Mouse (Mus musculus) right cerebral cortex, postnatal 4 days (tissue): ENCODE data around the gene Ccdc33.

Experiments used
- DNase-seq: peaks from one replicate; pipeline ENCODE4 v3.0.0-alpha.2; 2022

Ccdc33 gene

GRCm38 (mm10) chr9:58087277-58087998 lies 31.2 kb downstream of the Ccdc33 start:
- DNase-seq = no peak

GRCm38 (mm10) chr9:58086861-58087260 lies 31.8 kb downstream of the Ccdc33 start:
- DNase-seq = no peak

- no peak for DNase-seq
These were observed 32.4 kb downstream of the Ccdc33 start for GRCm38 (mm10) chr9:58086203-58086602.

GRCm38 (mm10) chr9:58085074-58085473 lies 33.5 kb downstream of the Ccdc33 start:
- peak; percentile 43 for DNase-seq

- no peak for DNase-seq
These were observed 34.0 kb downstream of the Ccdc33 start for GRCm38 (mm10) chr9:58084586-58084985.

GRCm38 (mm10) chr9:58074561-58074960 lies 44.1 kb downstream of the Ccdc33 start:
- no peak for DNase-seq

GRCm38 (mm10) chr9:58067546-58067945 lies 51.1 kb downstream of the Ccdc33 start:
- no peak for DNase-seq

GRCm38 (mm10) chr9:58066731-58067095 lies 51.9 kb downstream of the Ccdc33 start:
- DNase-seq = peak; percentile 63

GRCm38 (mm10) chr9:58065977-58066730 lies 52.5 kb downstream of the Ccdc33 start:
- DNase-seq = no peak

GRCm38 (mm10) chr9:58065532-58065931 lies 53.1 kb downstream of the Ccdc33 start:
- DNase-seq = no peak

GRCm38 (mm10) chr9:58063531-58063930 lies 55.1 kb downstream of the Ccdc33 start, which contains the start of gene Stra6:
Stra6 (plus strand) TSS chr9:58063788.
- DNase-seq = no peak

GRCm38 (mm10) chr9:58060677-58061667 lies 57.7 kb downstream of the Ccdc33 start:
- DNase-seq = peak; percentile 47

- no peak for DNase-seq
These were observed 58.7 kb downstream of the Ccdc33 start for GRCm38 (mm10) chr9:58059920-58060319.

- no peak for DNase-seq
These were observed 63.0 kb downstream of the Ccdc33 start for GRCm38 (mm10) chr9:58055666-58056065.

GRCm38 (mm10) chr9:58054032-58054431 lies 64.6 kb downstream of the Ccdc33 start:
- no peak for DNase-seq

- DNase-seq = no peak
These were observed 65.1 kb downstream of the Ccdc33 start for GRCm38 (mm10) chr9:58053544-58053943.

- DNase-seq = peak; percentile 66
These were observed 65.5 kb downstream of the Ccdc33 start for GRCm38 (mm10) chr9:58053102-58053501.

- DNase-seq = no peak
These were observed 66.7 kb downstream of the Ccdc33 start for GRCm38 (mm10) chr9:58051937-58052336.

GRCm38 (mm10) chr9:58049861-58050260 lies 68.8 kb downstream of the Ccdc33 start:
- DNase-seq = no peak

- peak; percentile 42 for DNase-seq
These were observed 69.4 kb downstream of the Ccdc33 start for GRCm38 (mm10) chr9:58049186-58049585.

- DNase-seq = no peak
These were observed 70.0 kb downstream of the Ccdc33 start for GRCm38 (mm10) chr9:58048621-58049020.

- no peak for DNase-seq
These were observed 71.6 kb downstream of the Ccdc33 start for GRCm38 (mm10) chr9:58047061-58047460.

GRCm38 (mm10) chr9:58045646-58046045 lies 73.0 kb downstream of the Ccdc33 start:
- no peak for DNase-seq
